Mouse (Mus musculus) CD4-positive naive resting alpha-beta T cell, adult 57 days (primary cell): Measurements from ENCODE around the gene Rsph4a. TPM values are rescaled to one million over a fixed set of nuclear protein-coding genes. Genes with fewer than 3 reads are reported as not detected.

Source experiments
- total RNA-seq: library from RNA; stranded (reverse); gene quantifications from one replicate; pipeline ENCODE4 v1.2.4, GENCODE M21; 2023

The Rsph4a gene
- total RNA-seq = not detected

GRCm38 (mm10) chr10:33904530-33905481, at the start of gene Rsph4a:
Rsph4a (plus strand) TSS chr10:33905111.

GRCm38 (mm10) chr10:33857421-33857820, 47.5 kb upstream of the Rsph4a start, which contains the start of gene Sult3a1:
Sult3a1 (plus strand) TSS chr10:33857721.

GRCm38 (mm10) chr10:33950803-33951583, 46.1 kb downstream of the Rsph4a start, which contains the start of gene Zup1:
Zup1 (minus strand) TSS chr10:33951269.

Other genes with a start within 250 kb of the Rsph4a start
- gene Sult3a2, start 118.4 kb upstream of the Rsph4a start, total RNA-seq = not detected
- not detected for gene Sult3a1, start 47.4 kb upstream of the Rsph4a start, total RNA-seq
- 75.3 TPM for gene Zup1, start 46.2 kb downstream of the Rsph4a start, total RNA-seq
- 54.4 TPM for gene Rwdd1, start 114.5 kb downstream of the Rsph4a start, total RNA-seq
- gene Trappc3l, start 132.5 kb downstream of the Rsph4a start, total RNA-seq = not detected
- not detected for gene Calhm4, start 139.2 kb downstream of the Rsph4a start, total RNA-seq
- not detected for gene Calhm5, start 191.4 kb downstream of the Rsph4a start, total RNA-seq
- gene Calhm6, start 222.9 kb downstream of the Rsph4a start, total RNA-seq = 11.1 TPM